Comparison of ENCODE assay signal across 18 mouse cellular contexts in genomic region chr1:79757597-79757996, GRCm38 (mm10). TPM values are rescaled to one million over a fixed set of nuclear protein-coding genes. Genes with fewer than 3 reads are reported as not detected.
A peak's percentile ranks its signal among the peaks of the same experiment; 100 is the strongest.
DNase-seq lines count a peak whose midpoint lies in the region; ATAC-seq and TF ChIP-seq lines count a peak whose summit lies in the region.
"Had no signal": no experiment of that assay in that cellular context is flagged by ENCODE, and none has a peak within 500 bp of the region (broad histone marks: within the 10 kb centered on the region; RNA-seq: fewer than 3 reads in every experiment).

No protein-coding gene starts in this region.

- no peak for TF ChIP-seq CTCF in gastrocnemius, adult 2 months (IDR thresholded peaks at IDR 0.05)
- no peak for TF ChIP-seq CTCF in stomach, postnatal 0 days (IDR thresholded peaks at IDR 0.05; ENCODE audit: low read depth)

- H3K36me3 ChIP-seq in heart, embryonic 16.5 days (ENCODE audit: control insufficient read depth, insufficient read depth), result no peaks in the 10 kb centered on the region
- no peaks in the 10 kb centered on the region for H3K36me3 ChIP-seq in kidney, embryonic 16.5 days (ENCODE audit: insufficient read depth, low read length)
- no peaks in the 10 kb centered on the region for H3K36me3 ChIP-seq in stomach, embryonic 15.5 days
- no peaks in the 10 kb centered on the region for H3K36me3 ChIP-seq in stomach, postnatal 0 days (ENCODE audit: control insufficient read depth, insufficient read depth, low read length)
- H3K36me3 ChIP-seq: forebrain, embryonic 12.5 days; hindbrain, embryonic 15.5 days; limb, embryonic 10.5 days; midbrain, embryonic 10.5 days had no signal

- peaks cover 33% of the 10 kb centered on the region for H3K4me1 ChIP-seq in heart, embryonic 16.5 days (ENCODE audit: control insufficient read depth, insufficient read depth, low read length)
- H3K4me1 ChIP-seq in kidney, embryonic 16.5 days (ENCODE audit: insufficient read depth, low read length), result peaks cover 11% of the 10 kb centered on the region
- peaks cover 15% of the 10 kb centered on the region for H3K4me1 ChIP-seq in stomach, embryonic 15.5 days
- H3K4me1 ChIP-seq in stomach, postnatal 0 days (replicated peaks; ENCODE audit: control insufficient read depth, insufficient read depth), result peaks cover 4% of the 10 kb centered on the region

- no peak for ATAC-seq in heart, embryonic 16.5 days (replicated peaks; ENCODE audit: extremely low read depth, insufficient read depth, low FRiP score)
- ATAC-seq in kidney, embryonic 16.5 days (ENCODE audit: low FRiP score, low TSS enrichment), result no peak
- no peak for ATAC-seq in stomach, embryonic 15.5 days (ENCODE audit: insufficient read depth, low FRiP score, low read depth)
- no peak for ATAC-seq in stomach, postnatal 0 days (ENCODE audit: low FRiP score, low TSS enrichment)
- ATAC-seq: lung, postnatal 0 days had no signal

- H3K4me2 ChIP-seq in heart, embryonic 16.5 days (ENCODE audit: low read depth, low read length), result no peak overlapping the region
- H3K4me2 ChIP-seq in kidney, embryonic 16.5 days (replicated peaks; ENCODE audit: low read depth, low read length), result no peak overlapping the region
- H3K4me2 ChIP-seq in stomach, embryonic 15.5 days, result no peak overlapping the region
- no peak overlapping the region for H3K4me2 ChIP-seq in stomach, postnatal 0 days (replicated peaks; ENCODE audit: low read depth)
- H3K4me2 ChIP-seq: forebrain, embryonic 12.5 days; hindbrain, embryonic 15.5 days; liver, embryonic 11.5 days had no signal

- 69% methylated on average over 4 of the region's 4 CpGs for WGBS in heart, embryonic 16.5 days
- WGBS in kidney, embryonic 16.5 days, result 77% methylated on average over 4 of the region's 4 CpGs
- WGBS in stomach, embryonic 15.5 days, result 67% methylated on average over 4 of the region's 4 CpGs
- 63% methylated on average over 4 of the region's 4 CpGs for WGBS in stomach, postnatal 0 days

- no peaks in the 10 kb centered on the region for H3K9me3 ChIP-seq in heart, embryonic 16.5 days (replicated peaks; ENCODE audit: control insufficient read depth, low read length)
- no peaks in the 10 kb centered on the region for H3K9me3 ChIP-seq in kidney, embryonic 16.5 days (ENCODE audit: low read length)
- no peaks in the 10 kb centered on the region for H3K9me3 ChIP-seq in stomach, embryonic 15.5 days
- no peaks in the 10 kb centered on the region for H3K9me3 ChIP-seq in stomach, postnatal 0 days (ENCODE audit: control insufficient read depth, low read length)
- H3K9me3 ChIP-seq: forebrain, embryonic 12.5 days; hindbrain, embryonic 15.5 days; limb, embryonic 10.5 days; midbrain, embryonic 10.5 days had no signal

- H3K9ac ChIP-seq in heart, embryonic 16.5 days (ENCODE audit: low read length), result no peak overlapping the region
- no peak overlapping the region for H3K9ac ChIP-seq in kidney, embryonic 16.5 days (replicated peaks; ENCODE audit: low read length)
- no peak overlapping the region for H3K9ac ChIP-seq in stomach, embryonic 15.5 days
- H3K9ac ChIP-seq in stomach, postnatal 0 days (ENCODE audit: low read length), result no peak overlapping the region
- H3K9ac ChIP-seq: forebrain, embryonic 12.5 days; hindbrain, embryonic 15.5 days had no signal

- H3K27ac ChIP-seq in gastrocnemius, adult 2 months, result peak overlapping the region; percentile 97
- H3K27ac ChIP-seq in heart, embryonic 16.5 days (ENCODE audit: low read length), result peak overlapping the region; percentile 56
- H3K27ac ChIP-seq in kidney, embryonic 16.5 days (ENCODE audit: low read length), result peak overlapping the region; percentile 52
- 0 out of 2 replicates have a peak overlapping the region, but pooled peaks have one; percentile 6 for H3K27ac ChIP-seq in stomach, embryonic 15.5 days
- no peak overlapping the region; the same call in 1 of the 2 replicates for H3K27ac ChIP-seq in stomach, postnatal 0 days (replicated peaks)
- H3K27ac ChIP-seq: forebrain, embryonic 12.5 days; hindbrain, embryonic 15.5 days; left cerebral cortex, adult 2 months; limb, embryonic 10.5 days; midbrain, embryonic 10.5 days had no signal

- intact Hi-C loops in gastrocnemius, adult 2 months (cut with DNase I), result no loop called here

- H3K4me3 ChIP-seq in gastrocnemius, adult 2 months, result no peak overlapping the region; the same call in 1 of the 2 replicates
- no peak overlapping the region for H3K4me3 ChIP-seq in heart, embryonic 16.5 days (ENCODE audit: low read length)
- H3K4me3 ChIP-seq in kidney, embryonic 16.5 days (ENCODE audit: low read length), result no peak overlapping the region
- no peak overlapping the region for H3K4me3 ChIP-seq in stomach, embryonic 15.5 days (replicated peaks)
- no peak overlapping the region for H3K4me3 ChIP-seq in stomach, postnatal 0 days (ENCODE audit: low read depth, low read length)
- H3K4me3 ChIP-seq: forebrain, embryonic 12.5 days; hindbrain, embryonic 15.5 days; left cerebral cortex, adult 2 months; limb, embryonic 10.5 days; midbrain, embryonic 10.5 days had no signal

- no peaks in the 10 kb centered on the region for H3K27me3 ChIP-seq in heart, embryonic 16.5 days (ENCODE audit: control insufficient read depth, insufficient read depth, low read length)
- H3K27me3 ChIP-seq in kidney, embryonic 16.5 days (ENCODE audit: insufficient read depth, low read length), result no peaks in the 10 kb centered on the region
- no peaks in the 10 kb centered on the region for H3K27me3 ChIP-seq in stomach, embryonic 15.5 days (replicated peaks)
- H3K27me3 ChIP-seq in stomach, postnatal 0 days (ENCODE audit: control insufficient read depth, insufficient read depth, low read length), result no peaks in the 10 kb centered on the region
- H3K27me3 ChIP-seq: forebrain, embryonic 12.5 days; hindbrain, embryonic 15.5 days had no signal

- no peak for DNase-seq in gastrocnemius, adult 2 months
- no peak for DNase-seq in gastrocnemius, adult 8-10 months (ENCODE audit: low spot score in 2 of 2)
- DNase-seq in heart, adult 9 months (ENCODE audit: low spot score in 2 of 2), result no peak
- no peak for DNase-seq in kidney, postnatal 4 days
- DNase-seq in stomach, postnatal 0 days (ENCODE audit: low spot score), result no peak
- DNase-seq: cerebellum, adult 11-12 months; cerebellum, postnatal 25 days; thymus, adult 18-20 months had no signal

- TF ChIP-seq EP300 in stomach, postnatal 0 days (optimal IDR thresholded peaks at IDR 0.05), result no peak

RNA-seq across cellular contexts. Expression of gene Mrpl44, which starts 18.2 kb away (rescaled TPM):
- total RNA-seq in gastrocnemius, adult 2 months (2021), result 10 to 100 TPM; 27.9 to 34.5 TPM
- total RNA-seq in gastrocnemius, adult 8-10 months (2022), result 10 to 100 TPM; 30.4 to 34.7 (median 33.1) TPM
- polyA plus RNA-seq in heart, embryonic 16.5 days (2015; fragmentation: Nextera tagmentation; extraction: Ambion mirVana), result 52.8 and 57.5 TPM in 2 replicates
- polyA plus RNA-seq in kidney, embryonic 16.5 days (2015; fragmentation: Nextera tagmentation; extraction: Ambion mirVana), result 63.0 and 66.3 TPM in 2 replicates
- 50.4 and 51.3 TPM in 2 replicates for polyA plus RNA-seq in stomach, embryonic 15.5 days (2015; fragmentation: Nextera tagmentation; extraction: Ambion mirVana)
- polyA plus RNA-seq in stomach, postnatal 0 days (2015; fragmentation: Nextera tagmentation; extraction: Ambion mirVana), result 36.4 and 37.7 TPM in 2 replicates

RNA-seq across cellular contexts. Expression of gene Wdfy1, which starts 18.3 kb away (rescaled TPM):
- total RNA-seq in gastrocnemius, adult 2 months (2021), result 10 to 100 TPM; 10.9 to 11.5 TPM
- total RNA-seq in gastrocnemius, adult 8-10 months (2022), result 10 to 100 TPM in 1 of 4 experiments, 1 to 10 TPM in 3; 9.1 to 14.7 (median 9.3) TPM
- polyA plus RNA-seq in heart, embryonic 16.5 days (2015; fragmentation: Nextera tagmentation; extraction: Ambion mirVana), result 30.0 and 38.5 TPM in 2 replicates
- polyA plus RNA-seq in kidney, embryonic 16.5 days (2015; fragmentation: Nextera tagmentation; extraction: Ambion mirVana), result 53.2 and 54.2 TPM in 2 replicates
- polyA plus RNA-seq in stomach, embryonic 15.5 days (2015; fragmentation: Nextera tagmentation; extraction: Ambion mirVana), result 32.8 and 36.8 TPM in 2 replicates
- polyA plus RNA-seq in stomach, postnatal 0 days (2015; fragmentation: Nextera tagmentation; extraction: Ambion mirVana), result 29.6 and 32.6 TPM in 2 replicates
